Mouse (Mus musculus) kidney, postnatal 10 days (tissue): ENCODE measurements at regions not wholly inside any gene's neighbourhood (a gene's known extent, or its start where the extent isn't known, plus 50 kb on each side); places are given as distances from the start of the nearest gene placed in this dataset.
"Not testable (repeated sequence)": the region's sequence is repeated elsewhere in the genome, so short reads cannot be mapped to it uniquely, and the experiment has no call there.

Experiments
- DNase-seq: peaks from one replicate; pipeline ENCODE4 v3.0.0; 2021; ENCODE audit warnings: mixed read lengths

DNA sequence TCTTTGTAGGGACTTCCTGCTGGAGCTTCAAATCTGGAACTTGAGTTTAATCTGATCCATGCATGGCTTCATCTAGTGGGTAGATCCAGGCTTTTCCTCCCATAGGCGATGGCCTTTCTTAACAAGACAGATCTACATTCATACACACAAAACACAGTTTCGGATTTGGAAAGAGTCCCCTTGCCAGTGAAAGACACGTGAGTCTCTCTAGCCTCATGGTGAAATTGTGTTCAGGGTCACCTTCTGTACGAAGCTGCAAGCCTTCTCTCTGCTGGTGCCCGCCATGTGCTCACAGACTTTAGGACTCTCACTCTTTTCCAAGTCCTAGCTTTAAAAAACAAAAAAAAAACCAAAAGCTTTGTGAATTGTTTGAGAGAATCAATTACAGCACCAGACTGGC is 51.4 kb upstream of the Dlx2 start:
- DNase-seq = no peak

DNA sequence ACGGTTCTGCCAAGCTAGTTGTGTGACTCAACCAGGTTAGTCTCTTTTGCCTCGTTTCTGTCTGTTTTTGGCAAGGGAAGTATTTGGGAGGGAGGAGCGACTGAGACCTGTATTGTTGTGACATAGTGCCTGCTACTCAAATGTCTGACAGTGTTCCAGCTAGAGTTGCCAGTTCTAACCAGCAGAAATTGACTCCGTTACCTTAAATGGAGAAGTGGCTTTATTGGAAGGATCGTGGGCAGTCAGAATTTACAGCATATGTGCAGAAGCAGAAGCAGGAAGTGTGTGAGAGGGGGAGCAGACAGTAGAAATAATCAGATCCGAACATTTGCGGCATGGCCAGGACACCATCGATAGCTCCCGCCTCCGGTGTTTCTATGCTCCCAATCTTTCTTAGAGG is 51.8 kb upstream of the Dlx2 start:
- no peak for DNase-seq

DNA sequence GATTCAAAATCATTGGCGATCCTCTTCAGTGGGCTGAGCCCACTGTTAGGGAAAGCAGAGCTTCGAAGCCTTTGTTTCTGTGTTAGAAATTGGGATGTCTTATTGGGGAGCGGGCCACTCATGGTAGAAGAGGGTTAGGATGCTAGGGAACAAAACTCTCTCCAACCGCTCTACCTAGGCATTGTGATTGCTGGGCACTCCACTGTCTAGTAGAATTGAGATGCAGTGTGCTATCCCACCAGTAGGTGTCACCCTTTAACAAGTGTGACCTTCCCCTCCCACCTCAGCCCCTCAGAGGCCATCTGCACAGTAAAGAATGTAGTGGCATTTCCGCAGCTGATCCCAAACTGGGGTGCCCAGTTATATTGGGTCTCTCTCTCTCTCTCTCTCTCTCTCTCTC is 52.2 kb upstream of the Dlx2 start:
- DNase-seq = peak; percentile 93

DNA sequence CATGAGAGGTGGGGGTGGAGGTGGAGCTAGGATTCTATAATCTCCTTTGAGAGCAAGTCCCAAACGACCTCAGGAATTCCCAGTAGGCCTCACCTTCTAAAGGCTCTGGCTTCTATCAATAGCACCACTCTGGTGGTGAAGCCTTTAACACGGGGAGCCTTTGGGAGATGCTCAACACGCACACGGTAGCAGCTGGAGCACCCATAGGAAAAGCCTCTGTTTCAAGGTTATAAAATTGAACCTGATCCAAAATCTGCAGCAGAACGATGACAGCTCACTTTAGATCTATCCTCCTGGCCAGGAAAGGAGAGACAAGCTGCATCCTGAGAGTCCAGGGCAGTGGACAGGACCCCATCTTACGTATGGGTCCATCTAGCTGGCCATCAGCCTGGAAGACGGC is 53.7 kb upstream of the Dlx2 start:
- no peak for DNase-seq

DNA sequence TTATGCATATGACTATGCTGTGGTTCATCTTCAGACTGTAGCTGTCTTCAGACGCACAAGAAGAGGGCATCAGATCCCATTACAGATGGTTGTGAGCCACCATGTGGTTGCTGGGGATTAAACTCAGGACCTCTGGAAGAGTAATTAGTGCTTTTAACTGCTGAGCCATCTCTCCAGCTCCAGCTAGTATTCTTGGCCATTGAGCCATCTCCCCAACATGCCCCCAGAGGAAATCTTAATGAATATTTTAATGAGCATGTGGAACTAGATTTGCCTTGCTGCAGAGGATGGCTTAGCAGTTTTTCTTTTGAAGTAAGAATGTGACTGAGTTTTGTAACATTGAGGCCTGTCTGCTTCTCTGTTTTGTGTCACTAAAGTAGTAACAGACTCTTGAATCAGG is 54.4 kb upstream of the Dlx2 start:
- DNase-seq = no peak

DNA sequence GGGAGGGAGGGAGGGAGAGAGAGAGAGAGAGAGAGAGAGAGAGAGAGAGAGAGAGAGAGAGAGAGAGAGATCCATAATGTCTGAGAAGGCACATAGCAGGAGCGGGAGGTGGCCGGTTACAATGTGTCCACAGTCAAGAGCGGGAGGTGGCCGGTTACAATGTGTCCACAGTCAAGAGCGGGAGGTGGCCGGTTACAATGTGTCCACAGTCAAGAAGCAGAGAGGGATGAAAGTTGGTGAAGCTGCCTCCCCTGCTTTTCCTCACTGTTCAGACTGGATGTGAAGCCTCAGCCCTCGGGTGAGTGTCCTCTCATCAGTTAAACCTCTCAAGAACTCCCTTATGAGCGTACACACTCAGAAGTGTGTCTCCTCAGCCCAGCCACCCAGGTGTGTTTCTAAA is 57.2 kb upstream of the Dlx2 start:
- not testable (repeated sequence) for DNase-seq

DNA sequence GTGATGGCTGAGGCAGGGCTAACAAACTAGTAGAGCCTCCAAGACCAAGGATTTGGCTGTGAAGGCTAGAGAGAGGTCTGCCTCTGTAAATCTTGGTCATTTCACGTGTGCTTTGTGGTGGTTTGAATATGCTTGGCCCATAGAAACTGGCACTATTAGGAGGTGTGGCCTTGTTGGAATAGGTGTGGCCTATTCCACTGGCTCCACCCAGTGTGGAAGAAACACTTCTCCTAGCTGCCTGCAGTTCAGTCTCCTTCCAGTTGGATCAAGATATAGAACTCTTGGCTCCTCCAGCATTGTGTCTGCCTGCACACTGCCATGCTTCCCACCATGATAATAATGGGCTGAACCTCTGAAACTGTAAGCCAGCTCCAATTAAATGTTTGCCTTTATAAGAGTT is 59.1 kb upstream of the Dlx2 start:
- no peak for DNase-seq

DNA sequence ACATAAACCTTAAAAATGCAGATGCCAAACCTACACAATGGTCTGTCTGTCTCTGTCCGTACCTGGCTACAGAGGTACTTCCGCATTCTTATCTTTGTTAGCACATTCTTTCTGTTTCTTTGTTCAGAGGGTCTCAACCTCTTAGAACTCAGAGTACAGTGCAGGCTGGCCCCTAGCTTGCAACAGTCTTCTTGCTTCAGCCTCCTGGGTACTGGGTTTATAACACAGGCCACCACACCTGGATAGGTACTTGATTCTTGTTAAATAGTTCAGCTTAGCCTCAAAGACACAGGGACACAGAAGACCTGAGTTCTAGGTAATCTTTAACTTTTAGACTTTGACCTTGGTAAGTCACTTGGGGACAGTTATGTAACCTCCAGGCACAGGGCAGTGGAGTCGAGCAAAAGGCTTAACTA is 60.5 kb upstream of the Dlx2 start:
- DNase-seq = no peak

DNA sequence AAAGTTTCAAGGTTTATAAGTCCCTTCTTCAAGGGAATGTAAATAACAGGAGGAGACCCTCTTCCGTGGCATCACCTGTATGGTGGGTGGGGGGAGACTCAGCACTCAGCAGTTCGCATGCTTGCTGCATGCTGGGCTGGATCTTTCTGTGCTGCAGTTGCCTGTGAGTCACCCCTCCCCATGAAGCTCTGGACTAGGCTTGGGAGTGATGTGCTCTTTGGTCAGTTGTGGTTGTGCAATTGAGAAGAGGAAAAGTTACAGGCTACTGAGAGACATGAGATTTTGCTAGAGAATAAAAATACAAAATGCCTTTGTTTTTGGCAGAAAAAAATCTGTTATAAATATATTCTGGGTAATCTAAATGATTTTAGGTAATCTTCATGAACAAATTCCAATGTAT is 66.7 kb upstream of the Dlx2 start:
- DNase-seq = no peak

DNA sequence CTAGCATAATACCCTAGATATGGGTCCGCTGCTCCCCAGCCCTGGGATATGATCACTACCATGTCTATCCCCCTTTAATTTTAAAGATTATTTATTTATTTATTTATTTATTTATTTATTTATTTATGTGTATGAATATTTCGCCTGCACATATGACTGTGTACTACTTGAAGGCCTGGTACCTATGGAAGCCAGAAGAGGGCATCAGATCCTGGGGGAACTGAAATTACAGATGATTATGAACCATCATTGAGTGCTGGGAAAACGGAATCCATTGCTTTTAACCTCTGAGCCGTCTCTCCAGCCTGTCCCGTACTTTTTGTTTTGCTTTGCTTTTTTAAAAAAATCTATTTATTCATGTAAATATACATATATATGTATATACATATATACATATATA is 70.0 kb upstream of the Dlx2 start:
- DNase-seq = no peak

DNA sequence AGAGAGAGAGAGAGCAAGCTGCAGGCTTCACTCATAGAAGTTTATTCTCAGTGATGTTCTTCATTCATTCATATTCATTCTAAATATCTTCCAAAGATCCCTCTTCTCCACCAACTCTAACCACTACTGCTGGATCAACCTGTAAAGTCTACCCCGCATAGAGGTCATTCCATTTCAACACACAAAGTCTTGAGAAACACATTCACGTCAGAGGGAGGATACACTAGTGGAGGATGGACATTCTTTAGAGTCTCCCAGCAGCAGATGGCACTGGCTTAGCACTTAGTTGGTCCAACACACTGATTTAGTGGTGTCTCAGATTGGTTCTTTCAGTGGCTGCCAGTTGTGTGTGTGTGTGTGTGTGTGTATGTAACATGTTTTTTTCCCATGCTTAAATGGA is 74.9 kb upstream of the Dlx2 start:
- no peak for DNase-seq

DNA sequence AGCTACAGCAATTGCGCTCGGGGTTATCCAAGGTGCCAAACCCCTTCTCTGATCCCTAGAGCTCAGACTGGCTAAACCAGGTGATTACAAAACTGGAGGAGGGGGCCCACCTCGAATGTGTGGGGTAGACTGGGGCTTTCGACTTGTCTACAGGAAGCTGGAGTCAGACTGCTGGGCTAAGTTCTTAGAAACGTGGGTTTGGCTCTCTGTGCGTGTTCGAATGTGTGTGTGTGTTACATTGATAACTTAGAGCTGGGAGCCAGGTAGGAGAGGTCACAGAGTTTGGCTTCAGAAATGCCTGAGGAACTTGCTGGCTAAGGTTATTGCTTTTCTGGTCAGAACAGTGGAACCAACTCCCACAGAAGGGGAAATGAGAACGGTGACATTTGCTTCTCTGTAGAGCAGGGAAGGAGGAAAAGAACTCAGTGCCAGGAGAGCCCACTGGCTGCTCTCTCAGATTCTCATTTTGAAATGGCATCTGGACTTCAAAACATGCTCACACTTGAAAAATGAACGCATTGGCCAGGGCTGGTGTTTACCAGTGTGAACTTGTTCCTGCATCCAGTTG is 76.1 kb upstream of the Dlx2 start:
- no peak for DNase-seq

DNA sequence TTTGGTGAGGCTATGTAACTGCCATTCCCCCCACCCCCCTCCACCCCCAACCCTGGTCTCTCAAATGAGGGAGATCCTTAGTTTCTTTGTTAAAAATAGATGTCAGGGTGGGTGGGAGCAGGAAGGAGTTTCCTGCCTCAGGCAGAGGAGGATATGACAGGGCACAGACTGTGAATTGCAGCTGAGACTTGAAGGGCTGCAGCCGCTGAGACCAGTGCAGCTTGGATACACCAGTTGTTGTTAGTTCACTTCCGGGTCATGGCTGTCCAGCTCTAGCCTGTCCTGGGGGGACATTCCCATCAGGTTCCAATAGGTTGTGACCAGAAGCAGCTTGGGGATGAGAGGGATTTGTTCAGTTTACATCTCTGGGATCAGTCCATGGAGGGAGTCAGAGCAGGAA is 76.6 kb upstream of the Dlx2 start:
- peak; percentile 44 for DNase-seq

DNA sequence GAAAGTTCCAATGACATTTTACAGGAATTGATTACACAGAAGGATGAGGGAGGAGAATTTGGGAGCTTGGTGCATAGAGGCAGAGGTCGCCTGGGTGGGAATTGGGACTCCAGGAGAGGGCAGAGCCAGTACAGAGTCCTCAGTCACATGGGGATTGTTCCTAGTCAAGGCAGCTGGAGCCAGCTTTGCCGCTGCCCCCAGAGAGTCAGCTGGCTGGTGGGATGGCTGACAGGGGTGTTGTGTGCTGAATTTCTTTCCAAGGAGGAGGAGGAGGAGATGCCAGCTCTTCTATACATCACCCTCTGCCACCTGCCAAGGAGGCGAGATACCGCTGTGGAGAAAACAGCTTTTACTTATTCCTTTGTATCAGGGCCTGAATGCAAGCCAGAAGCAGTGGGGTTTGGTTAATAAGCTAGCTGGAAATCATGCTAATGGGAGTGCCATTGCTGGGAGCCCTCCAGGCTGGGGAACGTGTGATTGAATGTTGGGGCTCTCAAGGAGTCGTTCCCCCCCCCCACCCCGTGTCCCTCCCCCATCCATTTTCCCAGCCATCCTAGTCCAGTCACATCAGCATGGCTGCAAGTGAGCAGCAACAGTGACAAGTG is 78.8 kb upstream of the Dlx2 start:
- DNase-seq = no peak

DNA sequence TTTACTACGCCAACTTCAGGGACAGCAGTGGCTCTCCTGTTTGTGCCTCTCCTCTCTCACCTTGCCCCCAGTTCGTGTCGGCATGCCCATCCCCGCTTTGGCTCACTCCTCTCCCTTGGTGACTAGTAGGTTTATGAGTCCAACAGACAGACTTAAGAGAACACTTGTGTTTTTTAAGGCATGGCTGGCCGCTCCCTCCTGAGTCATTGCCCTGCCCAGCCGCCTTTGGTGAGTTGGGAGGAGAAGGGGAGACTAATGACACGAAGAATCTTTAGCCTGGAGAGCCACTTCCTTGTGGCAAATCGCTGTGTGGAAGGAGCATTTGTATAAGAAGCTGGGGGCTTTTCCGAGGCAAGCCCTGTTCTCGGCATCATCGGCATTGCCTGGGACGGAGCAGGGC is 79.8 kb upstream of the Dlx2 start:
- DNase-seq = no peak

DNA sequence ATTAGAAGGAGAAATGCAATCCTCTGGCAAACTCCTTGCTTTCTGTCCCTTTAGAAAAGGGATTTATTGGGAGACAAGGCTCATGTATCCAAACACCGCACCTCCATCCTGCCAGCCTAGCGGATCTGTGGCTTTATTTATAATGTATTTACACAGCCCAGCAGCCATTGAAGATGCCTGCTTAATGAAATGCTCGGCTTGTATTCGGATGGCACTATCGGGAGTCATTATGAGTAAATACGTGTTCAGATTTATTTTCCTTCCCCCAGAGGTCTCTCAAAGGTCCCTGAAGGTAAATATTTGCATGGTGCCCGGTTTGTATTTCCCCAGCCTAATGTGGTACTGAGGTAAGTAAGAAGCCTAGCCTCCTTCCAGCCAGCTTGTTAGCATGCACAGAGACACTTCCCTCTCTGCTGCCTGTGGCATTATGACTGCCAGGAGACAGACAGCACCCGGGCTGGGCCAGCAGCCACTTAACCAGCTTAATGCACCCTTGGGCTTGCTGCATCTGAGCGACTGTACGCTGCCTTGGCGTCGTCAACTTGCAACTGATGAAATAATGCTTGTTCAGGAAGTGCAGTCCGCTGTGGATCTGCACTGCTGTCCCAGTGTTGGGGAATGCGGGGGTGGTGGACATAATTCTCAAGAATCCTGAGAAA is 80.7 kb upstream of the Dlx2 start:
- DNase-seq = peak; percentile 52

DNA sequence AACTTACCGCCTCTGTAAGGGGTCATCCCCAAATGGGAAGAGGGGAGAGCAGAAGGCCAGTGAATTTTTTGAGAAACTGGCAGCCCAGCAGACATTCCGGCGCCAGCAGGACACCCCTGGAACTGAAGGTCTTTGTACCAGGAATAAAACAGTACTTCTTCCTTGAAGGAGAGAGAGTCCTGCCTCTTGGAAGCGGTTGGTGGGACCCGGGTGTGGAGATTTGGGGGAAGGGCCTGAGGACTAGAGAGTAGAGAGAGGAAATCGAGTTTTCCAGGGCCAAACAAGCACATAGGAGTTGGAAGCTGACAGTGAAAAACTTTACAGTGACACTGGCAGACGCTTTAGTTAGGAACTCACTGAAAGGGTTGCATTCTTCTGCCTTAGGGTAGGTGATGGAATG is 82.3 kb upstream of the Dlx2 start:
- DNase-seq = no peak

DNA sequence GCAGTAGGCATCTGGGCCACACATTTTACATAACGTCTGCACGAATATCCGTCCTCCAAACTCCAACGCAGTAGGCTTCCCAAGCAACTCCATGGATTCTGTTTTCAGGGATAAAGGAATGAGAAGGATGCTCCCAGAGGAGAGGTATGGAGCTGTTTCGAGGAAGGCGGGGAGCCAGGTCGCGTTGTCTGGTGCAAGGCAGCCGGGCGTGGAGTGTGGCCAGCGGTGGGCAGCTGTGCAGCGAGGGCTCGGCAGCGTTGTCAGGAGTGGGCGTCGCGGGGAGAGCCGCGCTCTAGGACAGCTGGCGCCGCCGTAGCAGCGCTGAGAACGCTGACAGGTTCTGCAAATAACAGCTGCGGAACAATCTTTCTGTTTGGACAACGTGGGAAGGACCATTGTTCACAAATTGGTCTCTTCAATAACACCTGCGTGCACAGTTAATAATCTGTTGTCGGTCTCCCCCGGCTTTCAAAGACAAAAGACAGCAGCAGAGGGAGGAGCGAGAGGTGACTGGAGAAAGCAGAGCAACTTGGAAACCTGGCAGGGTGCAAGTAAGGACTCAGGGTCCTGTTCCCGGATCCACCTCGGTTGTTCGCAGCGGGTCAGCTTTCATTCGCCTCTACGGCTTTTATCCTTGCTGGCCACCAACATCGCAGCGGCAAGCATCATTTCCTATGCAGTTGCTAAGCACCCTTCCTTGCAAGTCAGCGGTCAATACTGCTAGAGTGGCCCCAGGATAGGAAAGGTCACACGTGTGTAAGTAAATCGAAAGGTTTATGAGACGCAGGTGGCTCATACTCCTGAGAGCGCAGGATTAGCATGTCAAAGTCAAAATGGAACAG is 83.0 kb upstream of the Dlx2 start:
- no peak for DNase-seq

DNA sequence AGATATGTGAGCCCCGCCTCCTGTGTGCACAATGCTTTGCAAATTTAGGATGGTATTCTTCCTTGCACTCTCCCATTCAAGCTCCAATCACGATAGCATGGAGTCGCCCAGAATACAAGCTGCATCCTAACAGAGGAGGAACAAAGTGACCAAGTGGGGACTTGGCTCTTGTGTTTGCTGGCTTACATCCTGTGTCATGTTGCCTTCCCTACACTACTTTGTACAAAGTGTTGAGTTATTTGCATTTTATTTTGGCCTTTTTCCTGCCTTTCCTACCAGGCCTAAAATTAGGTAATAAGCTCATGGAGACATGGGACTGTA is 83.5 kb upstream of the Dlx2 start:
- DNase-seq = no peak

DNA sequence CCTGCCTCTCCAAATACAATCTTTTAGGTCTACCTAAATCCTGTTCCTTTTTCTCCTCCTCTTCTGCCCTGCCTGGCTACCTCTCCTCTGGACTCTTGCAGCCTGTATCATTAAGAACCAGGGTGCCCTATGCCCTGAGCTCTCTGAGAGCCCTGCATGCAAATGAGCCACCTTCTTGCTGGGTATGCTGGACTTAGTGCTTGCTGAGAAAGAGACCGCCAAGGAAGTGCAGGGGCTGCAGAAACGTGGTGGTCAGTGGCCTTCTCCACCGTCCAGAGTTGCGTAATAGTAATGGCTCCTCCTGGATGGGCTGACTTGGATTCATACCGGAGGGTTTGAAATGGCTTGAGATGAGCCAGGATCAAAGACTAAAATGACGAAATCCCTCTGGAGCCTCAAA is 86.9 kb upstream of the Dlx2 start:
- DNase-seq = no peak

DNA sequence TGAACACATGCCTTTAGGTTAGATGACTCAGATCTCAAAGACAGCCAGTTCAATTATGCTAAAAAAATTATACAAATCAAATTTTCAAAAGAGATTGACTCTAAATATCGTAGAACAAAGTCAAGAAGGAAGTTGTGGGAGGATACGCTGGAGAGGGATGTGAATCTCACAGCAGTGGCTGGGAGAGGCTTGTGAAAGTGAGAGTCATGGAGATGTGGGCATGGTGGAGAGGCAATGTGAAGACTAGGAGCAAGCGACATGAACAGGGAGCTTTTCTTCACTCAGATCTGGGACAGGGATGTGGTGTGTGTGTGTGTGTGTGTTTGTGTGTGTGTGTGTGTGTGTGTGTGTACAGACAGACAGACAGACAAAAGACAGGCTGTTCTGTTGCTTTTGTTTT is 87.9 kb upstream of the Dlx2 start:
- no peak for DNase-seq

DNA sequence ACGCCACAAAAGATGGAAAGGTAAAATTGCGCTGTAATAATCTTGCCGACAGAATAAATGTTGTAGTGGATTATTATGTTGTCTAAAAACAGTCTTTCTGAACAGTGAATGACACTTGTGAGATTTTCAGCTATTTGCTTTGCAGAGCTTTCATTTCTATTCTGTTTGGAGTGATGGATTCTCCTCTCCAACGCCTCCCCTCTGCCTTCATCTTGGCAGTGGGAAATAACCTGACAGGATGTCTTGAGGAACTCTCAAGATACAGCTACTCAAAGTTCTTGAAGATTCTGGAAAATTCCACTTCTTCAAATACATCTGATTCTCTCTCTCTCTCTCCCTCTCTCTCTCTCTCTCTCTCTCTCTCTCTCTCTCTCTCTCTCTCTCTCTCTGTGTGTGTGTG is 89.6 kb upstream of the Dlx2 start:
- DNase-seq = no peak

DNA sequence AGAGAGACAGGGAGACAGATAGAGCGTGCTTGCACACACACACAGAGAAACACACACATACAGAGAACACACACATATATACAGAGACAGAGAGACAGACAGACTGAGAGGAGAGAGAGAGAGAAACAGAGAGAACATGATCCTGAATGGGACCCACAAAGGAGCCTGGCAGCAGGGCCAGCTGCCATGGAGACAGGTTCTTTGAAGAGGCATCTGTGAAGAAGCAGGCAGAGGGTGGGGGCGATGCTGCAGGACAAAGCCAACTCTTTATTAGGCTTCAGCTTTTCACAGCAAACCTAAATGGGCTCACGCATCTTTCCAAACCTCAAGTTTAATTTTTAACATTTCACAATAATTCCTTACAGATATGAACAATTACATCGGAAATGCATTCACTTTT is 90.0 kb upstream of the Dlx2 start:
- DNase-seq = no peak

DNA sequence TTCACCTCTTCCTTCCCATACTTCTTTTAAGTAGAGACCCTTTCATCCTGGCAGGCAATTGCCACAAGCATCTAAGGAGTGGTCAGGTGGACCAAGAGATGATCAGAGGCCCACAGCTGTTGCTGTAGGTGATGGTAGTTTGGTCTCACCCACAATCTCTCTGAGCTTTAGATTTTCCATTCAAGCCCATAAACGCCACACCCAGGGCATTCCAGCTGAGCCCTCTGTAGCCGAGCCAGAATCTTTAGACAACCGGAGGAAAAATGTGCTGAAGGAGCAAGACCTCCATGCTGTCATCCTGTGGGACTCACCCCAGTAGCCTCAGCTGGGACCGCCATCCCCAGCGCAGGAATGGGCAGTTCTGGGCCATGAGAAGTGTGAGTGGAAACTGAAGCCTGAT is 93.7 kb upstream of the Dlx2 start:
- DNase-seq = no peak
